Mouse (Mus musculus) spleen, adult 2 months (tissue): ENCODE measurements at regions not wholly inside any gene's neighbourhood (a gene's known extent, or its start where the extent isn't known, plus 50 kb on each side); places are given as distances from the start of the nearest gene placed in this dataset.

Experiments used
- CTCF ChIP-seq: fragments of 200-500 bp; IDR thresholded peaks from 2 replicates; pipeline ENCODE4 v1.5.1; 2011; ENCODE audit warnings: mild to moderate bottlenecking, inconsistent platforms; ENCODE audit not compliant: insufficient read depth, insufficient read length, insufficient replicate concordance; ENCODE audit errors: extremely low read depth
- POLR2A ChIP-seq: fragments of 200-500 bp; IDR thresholded peaks from 2 replicates; pipeline ENCODE4 v1.6.1; 2011; ENCODE audit warnings: low read depth, low read length, inconsistent platforms

DNA sequence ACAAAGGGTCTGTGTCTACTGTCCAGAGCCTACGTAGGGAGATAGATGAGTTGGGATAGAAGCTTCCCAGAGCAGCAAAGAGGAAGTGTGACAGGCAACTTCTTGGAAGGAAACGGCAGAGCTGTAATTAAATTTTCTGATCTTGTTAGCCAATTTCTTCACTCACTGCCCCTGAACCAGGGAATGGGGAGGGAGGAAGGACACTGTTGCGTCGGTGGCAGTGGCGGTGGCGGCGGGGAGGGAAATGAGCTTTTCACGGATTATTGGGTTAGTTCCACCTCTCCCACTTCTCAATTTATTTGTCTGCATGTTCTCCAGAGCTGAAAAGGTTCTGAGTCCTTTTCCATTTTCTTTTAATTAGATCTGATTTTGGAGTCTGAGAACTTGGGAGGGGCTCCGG lies 298.4 kb upstream of the 9630041A04Rik start:
- TF ChIP-seq POLR2A: no peak
- no peak for TF ChIP-seq CTCF
